Mouse (Mus musculus): ENCODE data around the gene Actn4. TPM values are rescaled to one million over a fixed set of nuclear protein-coding genes. Genes with fewer than 3 reads are reported as not detected.
A peak's percentile ranks its signal among the peaks of the same experiment; 100 is the strongest.

The Actn4 gene
- polyA plus RNA-seq, 1 experiment from 2014 or later, result 141 TPM

- no peak overlapping the region for H3K4me2 ChIP-seq
- DNase-seq (ENCODE audit: low spot score, missing footprints) (no peak), ATAC-seq (ENCODE audit: low FRiP score) (no peak)
- H3K9ac ChIP-seq (ENCODE audit: low read length), result no peak overlapping the region
- peaks cover 32% of the 10 kb centered on the region for H3K4me1 ChIP-seq (ENCODE audit: control insufficient read depth, insufficient read depth, low read length)
- H3K36me3 ChIP-seq (ENCODE audit: control insufficient read depth, insufficient read depth, low read length), result no peaks in the 10 kb centered on the region
- 80% methylated on average over 4 of the region's 4 CpGs for WGBS
- no peak overlapping the region for H3K27ac ChIP-seq (ENCODE audit: low read depth, low read length)
- H3K4me3 ChIP-seq (ENCODE audit: low read depth, low read length), result no peak overlapping the region
- no peaks in the 10 kb centered on the region for H3K27me3 ChIP-seq (ENCODE audit: control insufficient read depth, insufficient read depth, low read length)
- H3K9me3 ChIP-seq (ENCODE audit: control insufficient read depth, low read length), result no peaks in the 10 kb centered on the region
These were observed 7.4 kb downstream of the Actn4 start for GRCm38 (mm10) chr7:28954773-28955172.

- WGBS, result 4% methylated on average over 2 of the region's 2 CpGs
- DNase-seq (ENCODE audit: low spot score, missing footprints) (peak; percentile 93), ATAC-seq (ENCODE audit: low FRiP score) (peak; percentile 85)
- H3K27me3 ChIP-seq (ENCODE audit: control insufficient read depth, insufficient read depth, low read length), result no peaks in the 10 kb centered on the region
- H3K36me3 ChIP-seq (ENCODE audit: control insufficient read depth, insufficient read depth, low read length), result no peaks in the 10 kb centered on the region
- no peak overlapping the region for H3K4me3 ChIP-seq (ENCODE audit: low read depth, low read length)
- peaks cover 24% of the 10 kb centered on the region for H3K4me1 ChIP-seq (ENCODE audit: control insufficient read depth, insufficient read depth, low read length)
- peak overlapping the region; percentile 10; the same call in 1 of the 2 replicates for H3K9ac ChIP-seq (ENCODE audit: low read length)
- no peaks in the 10 kb centered on the region for H3K9me3 ChIP-seq (ENCODE audit: control insufficient read depth, low read length)
- H3K4me2 ChIP-seq, result peak overlapping the region; percentile 25; the same call in 1 of the 2 replicates
- H3K27ac ChIP-seq (ENCODE audit: low read depth, low read length), result peak overlapping the region; percentile 76
These were observed 8.4 kb downstream of the Actn4 start for GRCm38 (mm10) chr7:28953476-28954376.

- WGBS, result 47% methylated on average over 3 of the region's 3 CpGs
- no peak overlapping the region for H3K4me2 ChIP-seq
These were observed 9.4 kb downstream of the Actn4 start for GRCm38 (mm10) chr7:28952786-28953185.

GRCm38 (mm10) chr7:28951764-28952163 is 10.4 kb downstream of the Actn4 start:
- no peak overlapping the region for H3K27ac ChIP-seq (ENCODE audit: low read depth, low read length)
- peaks cover 23% of the 10 kb centered on the region for H3K4me1 ChIP-seq (ENCODE audit: control insufficient read depth, insufficient read depth, low read length)
- H3K9ac ChIP-seq (ENCODE audit: low read length), result no peak overlapping the region
- no peak for ATAC-seq (ENCODE audit: low FRiP score)
- H3K36me3 ChIP-seq (ENCODE audit: control insufficient read depth, insufficient read depth, low read length), result no peaks in the 10 kb centered on the region
- H3K9me3 ChIP-seq (ENCODE audit: control insufficient read depth, low read length), result no peaks in the 10 kb centered on the region
- H3K27me3 ChIP-seq (ENCODE audit: control insufficient read depth, insufficient read depth, low read length), result no peaks in the 10 kb centered on the region
- H3K4me2 ChIP-seq, result no peak overlapping the region
- WGBS, result 83% methylated on average over 2 of the region's 2 CpGs
- DNase-seq (ENCODE audit: low spot score, missing footprints), result no peak
- no peak overlapping the region for H3K4me3 ChIP-seq (ENCODE audit: low read depth, low read length)

More at GRCm38 (mm10) chr7:28952786-28953185, 9.4 kb downstream of the Actn4 start:
- Histone ChIP-seq H3K9ac (ENCODE audit: low read length) (peak overlapping the region; percentile 21; the same call in 1 of the 2 replicates), H3K9me3 (ENCODE audit: control insufficient read depth, low read length) (no peaks in the 10 kb centered on the region), H3K36me3 (ENCODE audit: control insufficient read depth, insufficient read depth, low read length) (no peaks in the 10 kb centered on the region), H3K27ac (ENCODE audit: low read depth, low read length) (peak overlapping the region; percentile 76; the same call in 1 of the 2 replicates), H3K27me3 (ENCODE audit: control insufficient read depth, insufficient read depth, low read length) (no peaks in the 10 kb centered on the region), H3K4me1 (ENCODE audit: control insufficient read depth, insufficient read depth, low read length) (peaks cover 23% of the 10 kb centered on the region), H3K4me3 (ENCODE audit: low read depth, low read length) (no peak overlapping the region)
- no peak for ATAC-seq (ENCODE audit: low FRiP score)
- no peak for DNase-seq (ENCODE audit: low spot score, missing footprints)

- no peak overlapping the region for H3K4me2 ChIP-seq
- ATAC-seq (ENCODE audit: low FRiP score), result no peak
- no peaks in the 10 kb centered on the region for H3K27me3 ChIP-seq (ENCODE audit: control insufficient read depth, insufficient read depth, low read length)
- no peak overlapping the region for H3K27ac ChIP-seq (ENCODE audit: low read depth, low read length)
- WGBS, result 93% methylated on average over 10 of the region's 10 CpGs
- no peak for DNase-seq (ENCODE audit: low spot score, missing footprints)
- H3K9ac ChIP-seq (ENCODE audit: low read length), result no peak overlapping the region
- peaks cover 31% of the 10 kb centered on the region for H3K4me1 ChIP-seq (ENCODE audit: control insufficient read depth, insufficient read depth, low read length)
- H3K4me3 ChIP-seq (ENCODE audit: low read depth, low read length), result no peak overlapping the region
- H3K36me3 ChIP-seq (ENCODE audit: control insufficient read depth, insufficient read depth, low read length), result no peaks in the 10 kb centered on the region
- H3K9me3 ChIP-seq (ENCODE audit: control insufficient read depth, low read length), result no peaks in the 10 kb centered on the region
These were observed 11.6 kb downstream of the Actn4 start for GRCm38 (mm10) chr7:28950346-28951037.

GRCm38 (mm10) chr7:28949298-28949697 is 12.8 kb downstream of the Actn4 start:
- H3K4me1 ChIP-seq (ENCODE audit: control insufficient read depth, insufficient read depth, low read length), result peaks cover 29% of the 10 kb centered on the region
- H3K4me2 ChIP-seq, result no peak overlapping the region
- no peak overlapping the region for H3K9ac ChIP-seq (ENCODE audit: low read length)
- no peak overlapping the region for H3K27ac ChIP-seq (ENCODE audit: low read depth, low read length)
- no peaks in the 10 kb centered on the region for H3K27me3 ChIP-seq (ENCODE audit: control insufficient read depth, insufficient read depth, low read length)
- WGBS, result 86% methylated on average over 2 of the region's 2 CpGs
- no peak overlapping the region for H3K4me3 ChIP-seq (ENCODE audit: low read depth, low read length)
- ATAC-seq (ENCODE audit: low FRiP score), result no peak
- H3K9me3 ChIP-seq (ENCODE audit: control insufficient read depth, low read length), result no peaks in the 10 kb centered on the region
- no peak for DNase-seq (ENCODE audit: low spot score, missing footprints)
- no peaks in the 10 kb centered on the region for H3K36me3 ChIP-seq (ENCODE audit: control insufficient read depth, insufficient read depth, low read length)

- WGBS, result 93% methylated on average over 7 of the region's 7 CpGs
- H3K27me3 ChIP-seq (ENCODE audit: control insufficient read depth, insufficient read depth, low read length), result no peaks in the 10 kb centered on the region
- H3K9me3 ChIP-seq (ENCODE audit: control insufficient read depth, low read length), result no peaks in the 10 kb centered on the region
- no peak overlapping the region for H3K4me3 ChIP-seq (ENCODE audit: low read depth, low read length)
- H3K4me1 ChIP-seq (ENCODE audit: control insufficient read depth, insufficient read depth, low read length), result peaks cover 26% of the 10 kb centered on the region
- H3K27ac ChIP-seq (ENCODE audit: low read depth, low read length), result no peak overlapping the region
- no peak overlapping the region for H3K9ac ChIP-seq (ENCODE audit: low read length)
- no peak for DNase-seq (ENCODE audit: low spot score, missing footprints)
- H3K4me2 ChIP-seq, result no peak overlapping the region
- no peak for ATAC-seq (ENCODE audit: low FRiP score)
- no peaks in the 10 kb centered on the region for H3K36me3 ChIP-seq (ENCODE audit: control insufficient read depth, insufficient read depth, low read length)
These were observed 13.4 kb downstream of the Actn4 start for GRCm38 (mm10) chr7:28948746-28949145.

- Histone ChIP-seq H3K36me3 (ENCODE audit: control insufficient read depth, insufficient read depth, low read length) (no peaks in the 10 kb centered on the region), H3K9me3 (ENCODE audit: control insufficient read depth, low read length) (no peaks in the 10 kb centered on the region), H3K4me3 (ENCODE audit: low read depth, low read length) (no peak overlapping the region), H3K4me2 (no peak overlapping the region), H3K27ac (ENCODE audit: low read depth, low read length) (no peak overlapping the region; the same call in 1 of the 2 replicates), H3K9ac (ENCODE audit: low read length) (no peak overlapping the region), H3K27me3 (ENCODE audit: control insufficient read depth, insufficient read depth, low read length) (no peaks in the 10 kb centered on the region), H3K4me1 (ENCODE audit: control insufficient read depth, insufficient read depth, low read length) (peaks cover 13% of the 10 kb centered on the region)
- WGBS, result 48% methylated on average over 1 of the region's 1 CpGs
- no peak for DNase-seq (ENCODE audit: low spot score, missing footprints)
- no peak for ATAC-seq (ENCODE audit: low FRiP score)
These were observed 15.9 kb downstream of the Actn4 start for GRCm38 (mm10) chr7:28946271-28946610.
